Mouse (Mus musculus) megakaryocyte, adult 5-6 weeks (primary cell): Measurements from ENCODE around the gene Golm1. TPM values are rescaled to one million over a fixed set of nuclear protein-coding genes. Genes with fewer than 3 reads are reported as not detected.
A peak's percentile ranks its signal among the peaks of the same experiment; 100 is the strongest.
"Not testable (repeated sequence)": the region's sequence is repeated elsewhere in the genome, so short reads cannot be mapped to it uniquely, and the experiment has no call there.

Source experiments
- ATAC-seq: 2 replicates; pipeline ENCODE4 v1.8.0; 2016; ENCODE audit warnings: mild to moderate bottlenecking, inconsistent platforms; ENCODE audit not compliant: poor library complexity, severe bottlenecking
- total RNA-seq, 2 experiments: library from RNA; stranded (forward) in 1 of 2; stranded (reverse) in 1 of 2; fragments of 153-499, 151-499 nt in 1 of 2; fragments of 221-1000, 200-1000 nt in 1 of 2; gene quantifications; 2 replicates each; pipeline versions ENCODE4 v1.2.3 to v1.2.4; 2015 to 2017

Gene Golm1
- 17.0 and 24.1 TPM in 2 replicates for total RNA-seq (2015)
- 30.2 and 42.0 TPM in 2 replicates for total RNA-seq (2017)

DNA sequence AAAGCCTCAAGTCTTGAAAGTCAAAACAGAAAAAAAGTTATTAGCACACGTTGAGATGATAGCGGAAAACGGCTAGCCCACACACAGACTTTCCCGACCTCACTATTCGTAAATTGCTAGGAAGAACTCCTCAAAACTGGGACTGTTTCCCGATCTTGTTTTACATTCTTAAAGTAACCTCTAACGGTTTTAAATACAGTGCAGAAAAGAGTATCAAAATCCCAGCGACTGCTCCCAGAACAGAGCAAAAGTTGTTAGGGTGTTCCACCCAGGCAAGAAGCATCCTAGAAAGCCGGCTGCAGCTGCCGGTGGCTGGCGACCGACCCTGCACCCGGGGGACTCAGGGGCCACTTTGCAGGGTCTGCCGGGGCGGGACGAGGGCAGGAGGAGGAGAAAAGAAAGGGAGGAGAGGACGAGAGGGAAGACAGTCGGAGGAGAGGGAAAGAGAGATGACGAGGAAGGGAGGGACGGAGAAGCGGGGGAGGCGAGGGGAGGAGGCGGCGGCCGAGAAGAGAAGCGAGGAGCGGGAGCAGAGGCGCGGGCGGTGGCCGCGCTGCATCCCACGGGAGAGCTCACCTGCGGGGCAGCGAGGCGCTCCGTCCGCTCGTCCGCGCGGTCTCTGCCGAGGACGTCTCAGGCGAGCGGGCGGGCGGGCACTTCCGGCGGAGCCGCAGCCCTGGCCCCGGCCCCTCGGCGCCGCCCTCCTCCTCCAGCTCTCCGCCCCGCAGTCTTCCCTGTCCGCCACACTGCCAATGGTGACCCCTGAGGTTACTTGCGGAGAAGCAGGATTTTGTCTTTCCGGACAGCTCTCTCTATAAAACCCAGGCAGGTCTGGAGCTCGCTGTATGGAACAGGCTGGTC is at the start of gene Golm1:
Gene Golm1 (minus strand): TSS at position 661 of the 861 bp plus-strand sequence.
- ATAC-seq: peak; percentile 72

DNA sequence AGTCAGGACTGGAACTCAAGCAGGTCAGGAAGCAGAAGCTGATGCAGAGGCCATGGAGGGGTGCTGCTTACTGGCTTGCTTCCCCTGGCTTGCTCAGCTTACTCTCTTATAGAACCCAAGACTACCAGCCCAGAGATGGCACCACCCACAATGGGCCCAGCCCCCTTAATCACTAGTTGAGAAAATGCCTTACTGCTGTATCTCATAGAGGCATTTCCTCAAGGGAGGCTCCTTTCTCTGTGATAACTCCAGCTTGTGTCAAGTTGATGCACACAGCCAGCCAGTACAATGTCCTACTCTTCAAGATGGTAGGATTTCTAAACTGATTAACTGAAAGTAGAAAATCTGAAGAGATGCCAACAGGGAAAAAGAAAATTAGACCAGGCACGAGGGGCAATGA is 46.5 kb upstream of the Golm1 start:
- not testable (repeated sequence) for ATAC-seq

DNA sequence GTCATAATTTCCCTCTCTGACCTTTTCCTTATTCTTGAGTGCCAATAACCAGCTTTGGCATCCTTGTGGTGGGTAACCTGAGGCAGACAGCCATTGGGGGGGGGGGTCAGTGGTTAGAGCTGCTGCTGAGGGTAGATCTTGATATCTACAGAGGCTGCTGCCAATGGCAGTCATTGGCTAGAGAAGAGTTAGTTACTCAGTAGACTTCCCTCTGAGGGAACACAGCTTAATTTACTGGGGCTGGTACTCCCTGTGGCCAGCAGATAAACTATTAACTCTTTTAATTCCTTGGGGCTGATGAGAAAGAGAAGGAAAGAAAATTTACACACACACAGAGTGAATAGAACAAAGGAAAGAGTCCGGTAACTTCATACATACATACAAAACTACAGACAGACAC is 43.9 kb upstream of the Golm1 start:
- ATAC-seq: no peak

DNA sequence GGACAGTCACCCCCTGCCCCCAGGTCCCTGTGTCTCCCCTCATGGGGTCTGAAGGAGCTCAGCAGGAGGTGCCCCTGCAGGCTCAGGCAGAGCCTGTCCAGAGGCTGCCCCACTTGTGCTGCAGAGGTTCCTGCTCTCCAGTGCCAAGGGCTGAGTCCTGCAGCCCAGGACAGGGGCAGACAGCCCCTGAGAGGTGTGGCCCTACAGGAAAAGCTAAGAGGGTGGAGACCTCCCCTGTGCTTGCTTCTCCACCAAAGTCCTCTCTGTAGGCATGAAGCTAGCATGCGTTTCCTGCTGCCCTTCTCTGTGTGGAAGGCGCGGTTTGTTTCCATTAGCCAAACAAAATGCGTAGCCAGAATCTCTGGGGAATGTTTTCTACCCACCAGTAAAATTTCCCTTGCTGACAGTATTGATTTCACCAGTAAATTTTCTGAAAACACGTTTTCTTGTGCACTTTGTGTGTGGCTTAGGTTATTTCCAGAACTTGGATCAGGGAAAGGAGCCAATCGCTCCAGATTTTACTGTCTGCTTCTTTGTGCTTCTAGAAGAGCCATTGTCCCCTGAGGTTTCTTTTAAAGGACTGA is 43.3 kb upstream of the Golm1 start:
- ATAC-seq: not testable (repeated sequence)

DNA sequence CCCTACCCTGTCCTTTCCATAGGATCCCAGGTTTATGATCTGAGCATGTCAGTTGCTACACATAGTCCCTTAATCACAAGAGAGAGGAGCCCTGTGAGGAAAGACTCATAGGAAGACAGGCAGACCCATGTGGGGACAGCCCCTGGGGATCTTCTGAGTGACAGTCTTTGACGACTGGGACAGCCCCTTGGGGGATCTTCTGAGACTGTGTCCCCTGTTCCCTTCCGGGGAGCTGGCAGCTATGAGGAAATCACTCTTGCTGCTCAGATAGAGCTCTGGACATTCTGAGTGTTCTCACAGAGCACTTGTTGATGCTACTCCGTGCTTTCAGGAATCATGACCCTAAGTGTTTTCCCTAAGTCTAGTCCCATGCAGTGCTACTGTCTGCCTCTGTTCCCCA is 38.1 kb upstream of the Golm1 start:
- ATAC-seq: no peak

DNA sequence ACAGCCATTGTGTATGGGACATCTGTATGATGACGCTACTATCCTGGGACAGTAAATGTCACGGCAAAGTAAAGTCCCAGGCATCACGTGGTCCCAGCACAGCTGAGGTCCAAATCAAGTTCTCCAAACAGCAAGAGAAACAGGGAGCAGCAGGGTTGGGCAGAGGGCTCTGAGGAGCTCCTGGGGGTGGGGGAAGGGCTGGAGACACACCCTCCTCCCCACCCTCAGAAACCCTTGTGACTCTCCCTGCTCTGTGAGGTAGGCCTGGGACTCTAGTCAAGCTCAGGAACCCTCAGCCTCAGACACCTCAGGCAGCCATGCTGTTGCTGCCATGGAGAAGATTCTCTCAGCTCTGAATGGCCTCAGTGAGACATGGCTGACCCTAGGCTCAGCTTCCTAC is 36.4 kb upstream of the Golm1 start, which contains the start of gene Spata31d1b:
Gene Spata31d1b (plus strand): TSS at position 301 of the 400 bp plus-strand sequence.
- not testable (repeated sequence) for ATAC-seq

DNA sequence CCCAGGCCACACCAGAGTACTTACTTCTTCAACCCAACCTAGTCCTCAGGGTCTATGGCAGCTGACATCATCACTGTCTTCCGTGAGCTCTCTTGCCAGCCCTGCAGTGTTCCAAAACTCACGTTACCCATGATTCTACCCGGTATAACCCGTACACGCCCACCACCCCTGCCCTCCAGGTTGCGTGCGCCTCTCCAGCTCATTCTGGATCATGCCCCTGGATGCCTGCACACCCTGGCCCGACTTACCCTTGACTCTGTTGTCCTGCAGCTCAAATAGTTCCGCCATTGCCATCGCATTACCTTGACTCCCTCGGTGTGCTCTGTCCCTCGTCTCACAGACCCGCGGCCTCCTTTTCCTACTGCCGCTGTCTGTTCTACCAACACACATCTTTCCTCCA is 34.6 kb upstream of the Golm1 start, which contains the start of gene Spata31d1a:
Gene Spata31d1a (minus strand): TSS at position 101 of the 400 bp plus-strand sequence.
- ATAC-seq: no peak

DNA sequence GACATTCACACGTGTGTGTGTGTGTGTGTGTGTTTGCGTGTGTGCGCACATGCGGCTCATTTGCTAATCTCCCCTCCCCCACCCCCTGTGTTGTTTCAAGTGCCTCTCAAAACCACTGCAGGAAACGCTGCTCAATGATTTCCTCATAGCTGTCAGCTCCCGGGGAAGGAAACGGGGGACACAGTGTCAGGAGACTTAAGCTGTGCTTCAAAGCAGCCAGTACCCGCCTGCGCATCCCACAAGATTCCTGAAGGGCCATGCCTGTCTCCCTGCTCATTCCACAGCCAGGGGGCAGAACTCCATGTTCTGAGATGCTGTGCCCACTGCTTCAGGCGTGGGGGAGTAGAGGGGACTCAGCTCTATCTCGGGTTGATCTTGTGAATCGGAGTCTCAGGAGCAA is 29.0 kb upstream of the Golm1 start:
- peak; percentile 87 for ATAC-seq

DNA sequence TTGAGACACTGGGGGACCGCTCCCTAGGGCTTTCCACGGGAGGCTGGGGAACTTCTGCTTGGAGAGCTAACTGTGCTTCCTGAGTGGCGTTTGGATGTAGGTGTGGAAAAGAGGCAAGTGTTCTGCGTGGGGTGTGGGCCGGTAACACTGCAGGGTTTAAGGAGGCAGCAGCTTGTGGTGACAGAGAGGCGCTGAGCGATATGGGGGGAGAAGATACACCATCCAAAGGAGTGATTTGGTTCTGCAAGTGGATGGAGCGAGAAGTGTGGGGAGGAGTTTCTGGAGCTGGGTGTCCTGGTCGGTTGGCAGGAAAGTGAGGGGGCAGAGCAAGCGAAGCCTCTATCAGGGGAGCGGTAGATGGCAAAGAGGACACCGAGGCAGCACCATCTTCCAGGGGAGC is 27.9 kb upstream of the Golm1 start:
- no peak for ATAC-seq

DNA sequence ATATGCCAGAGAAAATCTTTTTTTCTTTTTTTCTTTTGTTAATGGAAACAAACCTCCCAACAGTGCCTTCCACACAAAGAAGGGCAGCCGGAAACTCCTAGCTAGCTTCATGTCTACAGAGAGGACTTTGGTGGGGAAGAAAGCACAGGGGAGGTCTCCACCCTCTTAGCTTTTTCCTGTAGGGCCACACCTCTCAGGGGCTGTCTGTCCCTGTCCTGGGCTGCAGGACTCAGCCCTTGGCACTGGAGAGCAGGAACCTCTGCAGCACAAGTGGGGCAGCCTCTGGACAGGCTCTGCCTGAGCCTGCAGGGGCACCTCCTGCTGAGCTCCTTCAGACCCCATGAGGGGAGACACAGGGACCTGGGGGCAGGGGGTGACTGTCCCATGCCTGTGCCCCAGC is 24.5 kb upstream of the Golm1 start:
- ATAC-seq: not testable (repeated sequence)

DNA sequence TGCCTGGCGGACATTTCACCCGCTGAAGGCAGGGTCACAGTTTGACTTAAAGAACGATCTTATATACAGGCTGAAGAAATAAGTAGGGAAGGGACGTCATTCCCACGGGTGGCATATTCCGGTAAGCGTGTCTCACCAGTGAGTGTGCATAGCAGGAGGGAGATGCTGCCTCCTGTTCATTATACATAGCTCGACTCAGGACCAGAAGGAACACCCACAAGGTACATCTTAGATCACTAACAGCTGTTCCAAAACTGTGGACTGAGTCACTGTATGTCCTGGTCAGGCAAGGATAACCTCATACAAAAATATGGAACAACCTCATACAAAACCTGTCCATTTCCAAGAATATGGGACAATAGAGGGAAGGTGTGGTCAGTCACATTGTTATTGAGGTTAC is 23.5 kb upstream of the Golm1 start:
- no peak for ATAC-seq

DNA sequence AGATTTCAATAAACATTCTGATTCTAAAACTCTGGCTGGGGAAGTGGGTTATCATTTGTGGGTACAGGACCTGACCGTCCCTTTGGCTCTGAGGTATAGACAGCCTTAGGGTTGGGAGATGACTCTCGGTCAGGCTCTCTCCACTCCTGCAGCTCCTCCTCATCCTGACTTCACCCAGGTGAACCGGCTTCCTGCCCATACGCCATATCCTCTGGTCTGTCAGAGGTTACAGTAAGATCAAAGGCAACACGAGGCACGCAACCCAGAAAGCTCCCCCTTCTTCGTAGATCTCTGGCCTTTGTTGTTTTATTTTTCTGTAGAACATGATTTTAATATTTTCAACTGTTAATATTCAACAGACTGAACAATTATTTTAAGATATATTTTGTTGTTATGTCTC is 20.2 kb upstream of the Golm1 start:
- ATAC-seq: no peak

DNA sequence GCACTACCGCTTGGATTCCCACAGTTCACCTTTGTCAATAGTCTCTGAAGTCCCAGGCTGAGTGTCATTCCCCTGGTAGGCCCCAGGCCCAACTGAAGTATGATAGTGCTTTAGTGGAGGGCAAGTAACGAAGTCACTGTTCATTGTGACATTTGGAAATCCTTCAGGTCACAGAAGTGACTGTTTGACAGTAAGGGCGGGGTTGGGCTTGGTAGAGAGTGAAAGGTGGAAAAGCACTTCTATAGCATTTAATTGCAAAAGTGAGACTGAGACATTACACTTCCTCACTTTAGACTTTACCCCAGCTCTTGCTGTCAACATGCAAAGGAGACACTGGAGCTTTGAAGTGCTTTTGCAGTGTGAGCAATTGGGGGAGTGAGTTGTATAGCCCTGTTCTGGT is 18.4 kb upstream of the Golm1 start, which contains the start of gene 4921517D22Rik:
Gene 4921517D22Rik (minus strand): TSS at position 101 of the 400 bp plus-strand sequence.
- ATAC-seq: no peak

DNA sequence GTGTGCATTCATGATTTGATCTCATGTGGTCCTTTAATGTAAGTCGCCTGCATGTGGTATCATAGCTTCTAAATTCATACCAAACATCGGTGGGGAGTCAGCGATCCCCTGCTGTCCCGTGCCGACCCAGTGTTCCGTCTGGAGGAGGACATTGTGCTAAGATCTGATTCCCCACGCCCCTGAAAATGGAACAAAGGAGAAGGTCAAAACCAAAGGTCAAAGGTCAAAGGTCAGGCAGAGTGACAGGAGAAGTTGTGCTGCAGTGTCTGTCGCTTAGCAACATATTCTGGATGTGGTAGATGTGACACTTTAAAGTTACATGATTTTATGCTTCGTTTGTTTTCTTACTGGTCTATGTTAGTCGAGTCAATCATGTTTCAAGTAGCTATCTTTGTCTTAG is 15.9 kb upstream of the Golm1 start:
- ATAC-seq: no peak

DNA sequence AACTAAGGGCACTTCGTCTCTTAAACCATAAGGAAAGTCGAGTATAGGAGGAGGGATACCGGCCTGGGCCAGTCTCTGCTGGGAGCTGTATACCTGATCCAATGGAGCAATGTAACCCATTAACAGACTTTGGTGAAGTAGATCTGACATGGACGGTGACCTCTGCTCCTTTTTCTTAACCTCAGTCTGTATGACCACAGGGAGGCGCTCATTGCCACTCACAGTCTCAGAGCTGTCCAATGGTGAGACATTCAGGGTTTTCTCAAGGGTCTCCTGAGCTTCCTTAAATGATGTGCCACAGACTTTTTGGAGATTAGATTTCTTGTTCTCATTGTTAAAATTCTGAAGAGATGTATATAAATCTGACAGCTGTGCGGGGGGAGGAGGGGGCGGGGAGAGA is 15.0 kb upstream of the Golm1 start:
- no peak for ATAC-seq

DNA sequence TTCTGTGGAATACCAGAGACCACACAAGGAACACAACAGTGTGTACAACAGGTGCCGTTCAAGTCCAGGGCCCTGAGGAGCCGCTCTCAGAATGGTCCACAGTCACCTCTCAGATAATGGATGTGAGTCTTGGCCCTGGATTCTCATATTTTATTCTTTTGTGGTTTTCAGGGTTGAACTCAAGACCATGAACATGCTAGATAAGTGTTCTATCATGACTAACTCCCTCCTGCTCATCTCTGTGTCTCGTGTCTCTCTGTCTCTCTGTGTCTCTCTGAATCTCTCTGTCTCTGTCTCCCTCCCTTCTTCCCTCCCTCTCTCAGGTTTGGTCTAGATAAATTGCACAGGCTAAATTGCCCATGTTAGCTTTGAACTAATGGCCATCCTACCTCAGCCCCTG is 14.2 kb upstream of the Golm1 start:
- no peak for ATAC-seq

DNA sequence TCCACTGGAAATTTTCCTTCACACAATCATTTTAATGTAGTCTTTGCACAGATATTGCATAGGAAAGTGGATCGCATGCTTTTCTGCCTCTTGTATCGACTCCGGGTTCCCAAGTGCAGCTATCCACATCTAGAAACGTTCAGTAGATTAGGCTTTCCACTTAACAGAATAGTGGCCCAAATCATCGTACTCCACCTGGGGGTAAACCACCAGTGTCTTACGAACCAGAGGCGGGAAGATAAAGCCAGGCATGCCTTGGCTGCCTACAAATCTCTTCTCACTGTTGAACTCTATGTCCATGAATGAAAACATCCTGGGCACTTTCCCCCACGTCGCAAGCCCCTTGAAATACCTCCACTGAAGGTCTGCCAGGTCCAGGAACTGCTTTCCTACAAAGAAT is 13.7 kb upstream of the Golm1 start:
- ATAC-seq: no peak

DNA sequence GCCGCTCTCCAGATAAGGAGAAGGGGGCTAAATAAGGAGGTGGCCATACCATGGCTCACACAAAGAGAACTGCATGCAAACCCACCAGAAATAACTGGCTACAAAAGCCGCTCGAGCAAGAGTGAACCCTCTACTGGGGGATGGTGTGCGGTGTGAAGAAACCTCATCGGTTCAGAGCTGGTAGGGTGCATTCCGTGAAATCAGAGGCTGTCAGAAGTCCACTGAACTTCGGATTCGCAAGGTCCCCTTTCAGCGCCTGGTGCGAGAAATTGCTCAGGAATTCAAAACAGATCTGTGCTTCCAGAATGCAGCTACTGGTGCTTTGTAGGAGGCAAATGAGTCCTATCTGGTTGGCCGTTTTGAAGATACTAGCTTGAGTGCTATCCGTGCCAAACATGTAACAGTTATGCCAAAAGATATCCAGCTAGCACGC is 12.7 kb upstream of the Golm1 start:
- ATAC-seq: no peak

DNA sequence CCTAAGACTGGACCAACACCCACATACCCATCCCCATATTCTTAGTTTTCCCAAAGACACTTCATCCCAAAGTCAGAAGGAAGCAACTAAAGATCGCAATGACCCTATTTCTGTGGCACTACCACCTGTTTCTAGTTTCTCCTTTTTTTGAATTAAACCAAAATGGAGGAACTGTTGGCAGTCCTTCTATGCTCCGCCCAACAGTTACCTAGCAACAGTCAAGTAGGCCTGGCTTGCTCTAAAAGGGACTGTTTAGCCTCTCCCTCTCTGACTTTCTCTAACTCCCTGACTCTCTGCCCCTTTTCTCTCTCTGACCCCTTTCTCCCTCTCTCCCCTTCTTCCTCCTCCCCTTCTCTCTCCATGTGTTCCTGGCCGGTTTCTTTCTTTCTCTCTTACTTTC is 9.6 kb upstream of the Golm1 start:
- ATAC-seq: no peak

DNA sequence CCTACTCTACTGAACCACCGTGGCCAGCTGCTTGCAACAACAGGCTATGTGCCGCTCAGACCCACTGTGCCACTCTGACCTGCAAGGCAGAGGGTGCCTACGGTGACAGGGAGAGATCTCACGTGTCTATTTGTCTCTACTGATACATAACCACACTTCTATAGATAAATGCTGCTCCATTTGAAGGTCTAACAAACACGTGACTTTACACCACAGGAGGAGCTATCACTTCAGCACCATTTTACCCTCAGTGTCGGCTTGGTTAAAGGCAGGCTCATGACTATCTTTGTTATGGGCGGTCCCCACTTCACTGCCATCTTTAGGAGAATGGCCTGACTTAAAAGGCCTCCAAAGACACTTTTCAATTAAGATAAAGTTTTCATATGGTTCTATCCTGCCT is 7.0 kb upstream of the Golm1 start:
- no peak for ATAC-seq

DNA sequence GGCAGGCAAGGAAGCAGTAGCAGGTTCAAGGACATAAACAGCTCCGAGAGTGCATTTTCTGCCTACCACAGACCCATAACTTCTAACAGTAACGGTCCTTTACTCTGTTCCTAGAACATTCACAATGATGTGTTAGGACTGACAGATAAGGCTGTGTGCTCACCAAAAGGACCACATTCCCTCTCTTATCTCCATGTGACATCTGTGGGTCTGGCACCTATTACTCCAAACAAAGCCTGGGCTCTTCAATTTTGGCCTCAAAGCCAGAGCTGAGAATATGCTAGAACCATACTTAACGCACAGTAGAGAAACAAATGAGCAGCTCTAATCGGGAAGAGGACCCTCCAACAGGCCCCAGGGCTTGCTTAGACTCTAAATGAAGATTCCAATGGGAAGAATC is 4.3 kb upstream of the Golm1 start:
- ATAC-seq: no peak

DNA sequence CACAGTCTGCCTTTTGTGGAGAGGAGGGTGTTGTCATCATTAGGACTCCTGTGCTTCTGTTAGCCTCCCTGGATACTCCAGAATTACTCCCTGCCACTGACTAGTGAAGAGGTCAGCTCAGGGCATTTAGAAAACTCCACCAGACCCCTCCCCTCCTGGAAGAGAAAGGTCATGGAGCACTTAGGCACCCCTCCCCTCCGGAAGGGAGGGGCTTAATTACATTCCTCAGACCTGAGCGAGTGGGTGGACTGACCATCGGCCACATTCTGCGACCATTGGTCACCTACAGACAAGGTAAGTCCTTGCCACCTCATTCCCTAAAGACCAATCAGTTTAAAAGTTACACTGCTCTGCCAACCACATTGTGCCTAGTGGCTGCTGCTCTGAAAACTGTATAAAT is 3.7 kb upstream of the Golm1 start:
- ATAC-seq: no peak
